Mouse (Mus musculus) right cerebral cortex, adult 18-20 months (tissue): ENCODE measurements around the gene Tinagl1.

Source experiments
- DNase-seq: peaks from one replicate; pipeline ENCODE4 v3.0.0; 2022; ENCODE audit warnings: mixed read lengths

The Tinagl1 gene

GRCm38 (mm10) chr4:130176156-130176720, 1.3 kb upstream of the Tinagl1 start:
- no peak for DNase-seq

GRCm38 (mm10) chr4:130174335-130175031, 439 bp downstream of the Tinagl1 start:
- DNase-seq = no peak

- DNase-seq = no peak
Observed at GRCm38 (mm10) chr4:130173911-130174311, 1.0 kb downstream of the Tinagl1 start.

- no peak for DNase-seq
Observed at GRCm38 (mm10) chr4:130173060-130173822, 1.7 kb downstream of the Tinagl1 start.

- no peak for DNase-seq
Observed at GRCm38 (mm10) chr4:130171951-130172765, 2.8 kb downstream of the Tinagl1 start.

- DNase-seq = no peak
Observed at GRCm38 (mm10) chr4:130170362-130170761, 4.6 kb downstream of the Tinagl1 start.

- no peak for DNase-seq
Observed at GRCm38 (mm10) chr4:130169411-130169971, 5.4 kb downstream of the Tinagl1 start.

- DNase-seq = peak; percentile 16
Observed at GRCm38 (mm10) chr4:130168280-130169183, 6.4 kb downstream of the Tinagl1 start.

GRCm38 (mm10) chr4:130167814-130168213, 7.1 kb downstream of the Tinagl1 start:
- no peak for DNase-seq

- DNase-seq = no peak
Observed at GRCm38 (mm10) chr4:130167321-130167720, 7.6 kb downstream of the Tinagl1 start.

- DNase-seq = no peak
Observed at GRCm38 (mm10) chr4:130166592-130166991, 8.3 kb downstream of the Tinagl1 start.

- DNase-seq = no peak
Observed at GRCm38 (mm10) chr4:130166061-130166460, 8.9 kb downstream of the Tinagl1 start.

GRCm38 (mm10) chr4:130164121-130164520, 10.8 kb downstream of the Tinagl1 start:
- no peak for DNase-seq

GRCm38 (mm10) chr4:130163391-130163861, 11.5 kb downstream of the Tinagl1 start:
- no peak for DNase-seq

GRCm38 (mm10) chr4:130161349-130161748, 13.6 kb downstream of the Tinagl1 start:
- DNase-seq = no peak

GRCm38 (mm10) chr4:130156812-130157371, 18.0 kb downstream of the Tinagl1 start:
- no peak for DNase-seq

- DNase-seq = no peak
Observed at GRCm38 (mm10) chr4:130154250-130154649, 20.7 kb downstream of the Tinagl1 start.

GRCm38 (mm10) chr4:130148405-130148804, 26.5 kb downstream of the Tinagl1 start:
- DNase-seq = no peak

GRCm38 (mm10) chr4:130141786-130142185, 33.1 kb downstream of the Tinagl1 start:
- no peak for DNase-seq

GRCm38 (mm10) chr4:130140992-130141402, 33.9 kb downstream of the Tinagl1 start:
- peak; percentile 62 for DNase-seq

- no peak for DNase-seq
Observed at GRCm38 (mm10) chr4:130139214-130139492, 35.8 kb downstream of the Tinagl1 start, which contains the start of gene Hcrtr1. TSS of gene Hcrtr1 (minus strand) at chr4:130139359.
